Mouse (Mus musculus) liver, adult 10 weeks (tissue): ENCODE results near the gene Tmcc1. TPM values are rescaled to one million over a fixed set of nuclear protein-coding genes. Genes with fewer than 3 reads are reported as not detected.

Experiments
- polyA plus RNA-seq: library from polyadenylated mRNA; stranded (reverse); fragments of 350-450 nt; fragmentation: Illumina TruSeq; extraction: RNeasy Lipid Tissue Mini Kit (QIAGEN cat#74804); gene quantifications from one replicate; pipeline ENCODE4 v1.2.3, GENCODE M21; 2014; ENCODE audit warnings: low read depth, low replicate concordance

The Tmcc1 gene
- 14.9 TPM for polyA plus RNA-seq

DNA sequence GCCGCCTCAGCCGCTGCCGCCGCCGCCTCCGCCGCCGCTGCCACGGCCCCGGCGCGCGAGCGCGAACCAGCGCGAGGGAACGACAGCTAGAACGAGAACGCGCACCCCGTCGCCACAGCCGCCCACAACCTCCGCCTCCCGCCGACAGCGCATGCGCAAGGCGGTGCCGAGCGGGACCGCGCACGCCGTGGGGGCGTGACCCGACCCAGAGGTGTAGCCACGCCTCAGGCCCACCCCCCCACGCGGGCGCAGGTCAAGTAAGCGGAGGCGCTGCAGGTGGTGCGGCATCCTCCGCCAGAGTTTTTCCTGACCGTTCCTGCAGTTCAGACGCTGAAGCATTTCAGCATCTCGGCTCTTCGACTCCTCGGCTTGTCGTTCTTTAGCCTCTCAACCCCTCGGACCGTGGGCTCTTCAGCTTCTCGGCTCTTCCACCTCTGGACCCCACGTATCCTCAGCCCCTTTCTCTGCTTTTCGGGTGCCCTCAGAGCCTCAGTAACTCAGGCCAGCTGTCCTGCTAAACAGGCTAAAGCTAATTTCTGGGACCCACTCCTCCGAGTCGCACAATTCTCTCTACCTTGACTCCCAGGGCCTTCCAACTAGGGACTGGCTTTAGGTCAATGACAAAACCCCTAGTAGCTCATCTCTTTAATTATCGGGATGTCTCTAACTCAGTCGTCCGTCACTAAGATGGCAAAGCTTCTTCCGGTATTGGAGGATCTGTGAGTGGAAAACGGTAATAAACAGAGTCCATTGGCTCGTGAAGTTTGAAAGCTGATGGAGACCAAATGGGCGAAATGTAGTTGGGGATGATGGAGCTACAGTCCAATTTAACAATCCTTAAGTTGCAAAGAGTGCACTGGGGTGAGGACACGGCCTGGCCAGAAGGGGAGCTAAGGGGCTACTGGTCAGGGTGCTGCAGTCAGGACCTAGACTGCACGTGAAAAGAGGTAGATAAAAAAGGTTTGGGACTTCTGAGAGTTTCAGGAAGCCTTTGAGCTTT, at the start of gene Tmcc1:
Tmcc1 (minus strand) TSS at position 93 of the 1,000 bp plus-strand sequence.

DNA sequence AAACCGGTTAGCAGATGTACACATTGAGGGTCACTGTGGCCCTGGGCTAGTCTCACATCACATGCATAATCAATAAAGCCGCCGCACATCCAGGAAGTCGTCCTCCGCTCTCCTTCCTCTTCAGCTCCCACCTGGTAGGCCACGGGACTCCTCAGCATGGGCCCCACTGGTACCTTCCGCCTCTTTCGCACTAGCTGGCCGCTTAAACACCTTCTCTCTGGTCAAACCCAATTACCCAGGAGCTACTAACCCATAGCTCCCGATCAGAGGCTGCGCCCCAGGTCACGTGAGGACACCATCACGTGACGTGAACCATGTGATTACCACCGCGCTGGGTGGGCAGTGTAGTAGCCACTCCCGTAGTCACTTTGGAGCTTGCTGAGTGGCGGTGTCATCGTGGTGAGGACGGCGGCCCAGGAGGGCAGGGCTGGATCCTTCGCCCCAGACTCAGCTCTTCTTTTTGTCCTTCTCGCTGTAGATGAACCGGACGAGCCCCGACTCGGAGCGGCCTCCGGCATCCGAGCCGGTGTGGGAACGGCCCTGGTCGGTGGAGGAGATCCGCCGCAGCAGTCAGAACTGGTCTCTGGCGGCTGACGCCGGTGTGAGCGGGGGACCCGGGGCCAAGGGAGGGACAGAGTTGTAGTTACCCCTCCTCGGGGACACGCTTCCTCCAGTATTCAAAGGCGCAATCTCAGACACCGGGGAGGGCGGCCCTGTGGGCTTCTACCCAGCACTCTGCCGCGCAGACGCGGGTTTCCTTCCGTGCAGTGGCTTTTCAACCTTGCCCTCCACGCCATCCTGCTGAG, 14.6 kb upstream of the Tmcc1 start, which contains the start of gene Washc2:
Washc2 (plus strand) TSS at position 310 of the 806 bp plus-strand sequence.

DNA sequence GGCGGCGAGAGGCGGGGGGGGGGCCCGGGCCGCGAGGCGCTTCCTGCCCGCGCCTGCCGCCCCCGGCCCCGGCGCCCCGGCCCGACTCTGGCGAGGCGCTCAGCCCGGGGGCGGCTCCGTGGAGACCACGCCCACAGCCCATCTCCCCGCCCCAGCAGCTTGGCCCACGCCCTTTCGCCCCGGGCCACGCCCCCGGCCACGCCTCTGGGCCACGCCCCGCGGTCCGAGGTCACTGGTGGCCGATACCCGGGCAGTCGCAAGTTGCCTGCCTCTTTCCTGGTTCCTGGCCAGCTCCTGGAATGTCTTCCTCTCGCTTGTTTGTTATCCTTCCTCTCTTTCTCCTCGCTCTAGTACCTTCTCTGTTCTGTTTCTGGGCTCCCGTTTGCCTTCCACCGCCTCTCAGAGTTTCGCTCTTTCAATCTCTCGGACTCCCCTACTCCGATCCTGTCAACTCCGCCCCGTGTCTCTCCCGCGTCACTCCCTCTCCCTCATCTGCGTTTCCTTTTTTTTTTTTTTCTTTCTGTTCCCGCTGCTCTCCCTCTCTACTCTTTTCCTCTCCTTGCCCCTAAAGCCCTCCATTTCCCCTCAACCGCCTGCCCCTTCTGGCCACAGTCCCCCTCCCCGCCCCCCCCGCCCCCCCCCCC, 198.3 kb downstream of the Tmcc1 start, which contains the start of gene Plxnd1:
Plxnd1 (minus strand) TSS at position 129 of the 644 bp plus-strand sequence.

Other genes with a start within 250 kb of the Tmcc1 start
- not detected for gene H1foo, start 248.5 kb downstream of the Tmcc1 start, polyA plus RNA-seq
- 11.1 TPM for gene Plxnd1, start 198.5 kb downstream of the Tmcc1 start, polyA plus RNA-seq
- gene Washc2, start 14.6 kb upstream of the Tmcc1 start, polyA plus RNA-seq: 23.8 TPM
- 30.7 TPM for gene Zfand4, start 70.7 kb upstream of the Tmcc1 start, polyA plus RNA-seq
- gene March8, start 144.5 kb upstream of the Tmcc1 start, polyA plus RNA-seq: 93.8 TPM